Mouse (Mus musculus) hindbrain, embryonic 11.5 days (tissue): Measurements from ENCODE around the gene B130006D01Rik. TPM values are rescaled to one million over a fixed set of nuclear protein-coding genes. Genes with fewer than 3 reads are reported as not detected.

ENCODE experiments used
- ATAC-seq: fragments of 200-750 bp; cut with Nextera tagmentation; 2 replicates; pipeline ENCODE4 v1.8.0; 2017; ENCODE audit warnings: mild to moderate bottlenecking, moderate TSS enrichment, moderate library complexity; ENCODE audit not compliant: low FRiP score
- DNase-seq: peaks from one replicate; pipeline ENCODE4 v3.0.0-alpha.2; 2015; ENCODE audit warnings: low spot score
- H3K27ac ChIP-seq: fragments of 300-500 bp; sonication (generic); 2 replicates; pipeline ENCODE4 v1.5.1; 2014; ENCODE audit warnings: mild to moderate bottlenecking, low read depth, low read length
- H3K27me3 ChIP-seq: fragments of 300-500 bp; sonication (generic); 2 replicates; pipeline ENCODE4 v1.6.1; 2014; ENCODE audit warnings: mild to moderate bottlenecking, low read length, moderate library complexity, mixed read lengths; ENCODE audit not compliant: control insufficient read depth, insufficient read depth
- H3K36me3 ChIP-seq: fragments of 300-500 bp; sonication (generic); 2 replicates; pipeline ENCODE4 v1.6.1; 2014; ENCODE audit warnings: mild to moderate bottlenecking, low read length, moderate library complexity, mixed read lengths; ENCODE audit not compliant: control insufficient read depth, insufficient read depth
- H3K4me1 ChIP-seq: fragments of 300-500 bp; sonication (generic); replicated peaks from 2 replicates; pipeline ENCODE4 v1.6.1; 2014; ENCODE audit warnings: low read length, mixed read lengths; ENCODE audit not compliant: control insufficient read depth, insufficient read depth
- H3K4me2 ChIP-seq: fragments of 300-500 bp; sonication (generic); replicated peaks from 2 replicates; pipeline ENCODE4 v1.6.1; 2014; ENCODE audit warnings: mild to moderate bottlenecking, low read depth, low read length
- H3K4me3 ChIP-seq: fragments of 300-500 bp; sonication (generic); 2 replicates; pipeline ENCODE4 v1.5.1; 2014; ENCODE audit warnings: low read depth, low read length
- H3K9ac ChIP-seq: fragments of 300-500 bp; sonication (generic); 2 replicates; pipeline ENCODE4 v1.6.1; 2014; ENCODE audit warnings: low read depth, low read length
- H3K9me3 ChIP-seq: fragments of 300-500 bp; sonication (generic); 2 replicates; pipeline ENCODE4 v1.6.1; 2016; ENCODE audit warnings: low read length; ENCODE audit not compliant: control insufficient read depth
- WGBS: fragments of 180-500 bp; shearing (Covaris S2); extraction: QIAGEN DNeasy Blood & Tissue Kit; methylation state at CpG from one replicate; pipeline ENCODE4 v1.1.7; 2014; 5-methylcytosine and 5-hydroxymethylcytosine counted together
- polyA plus RNA-seq: library from polyadenylated mRNA; unstranded; fragments of >200 nt; fragmentation: Nextera tagmentation; extraction: Ambion mirVana; gene quantifications from 2 replicates; pipeline ENCODE4 v1.2.1, GENCODE M21; 2014

B130006D01Rik gene
- polyA plus RNA-seq, 1 experiment from 2014 or later = 2.5 TPM

DNA sequence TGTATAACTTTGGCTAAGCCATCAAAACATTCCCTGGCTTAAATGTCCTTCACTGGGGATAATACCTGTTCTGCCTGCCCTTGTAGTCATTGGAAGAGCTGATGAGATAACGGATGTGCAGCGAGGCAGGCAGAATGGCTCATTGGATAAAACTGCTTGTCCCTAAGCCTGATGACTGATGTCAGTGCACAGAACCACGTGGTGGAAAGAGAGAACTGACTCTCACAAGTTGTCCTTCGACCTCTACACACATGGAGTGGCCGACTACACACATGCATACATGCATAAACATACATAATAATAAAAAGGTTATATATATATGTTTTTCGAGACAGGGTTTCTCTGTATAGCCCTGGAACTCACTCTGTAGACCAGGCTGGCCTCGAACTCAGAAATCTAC is 12.9 kb upstream of the B130006D01Rik start:
- H3K9me3 ChIP-seq = no peaks in the 10 kb centered on the region
- 81% methylated on average over 7 of the region's 7 CpGs for WGBS

GRCm38 (mm10) chr11:95712085-95712562 is 11.3 kb upstream of the B130006D01Rik start:
- Histone ChIP-seq H3K4me1 (peaks cover 4% of the 10 kb centered on the region; the same call in 1 of the 2 replicates), H3K4me3 (peak overlapping the region; percentile 92), H3K9me3 (no peaks in the 10 kb centered on the region), H3K27me3 (no peaks in the 10 kb centered on the region), H3K27ac (peak overlapping the region; percentile 98), H3K9ac (no peak overlapping the region), H3K36me3 (no peaks in the 10 kb centered on the region), H3K4me2 (peak overlapping the region; percentile 84)
- ATAC-seq = peak; percentile 38
- 37% methylated on average over 12 of the region's 12 CpGs for WGBS
- no peak for DNase-seq

More for the DNA sequence above, 12.9 kb upstream of the B130006D01Rik start:
- ATAC-seq (no peak), DNase-seq (no peak)
- Histone ChIP-seq H3K9ac (no peak overlapping the region), H3K27me3 (no peaks in the 10 kb centered on the region), H3K4me2 (no peak overlapping the region), H3K36me3 (no peaks in the 10 kb centered on the region), H3K4me3 (no peak overlapping the region), H3K27ac (no peak overlapping the region), H3K4me1 (peaks cover 4% of the 10 kb centered on the region; the same call in 1 of the 2 replicates)

DNA sequence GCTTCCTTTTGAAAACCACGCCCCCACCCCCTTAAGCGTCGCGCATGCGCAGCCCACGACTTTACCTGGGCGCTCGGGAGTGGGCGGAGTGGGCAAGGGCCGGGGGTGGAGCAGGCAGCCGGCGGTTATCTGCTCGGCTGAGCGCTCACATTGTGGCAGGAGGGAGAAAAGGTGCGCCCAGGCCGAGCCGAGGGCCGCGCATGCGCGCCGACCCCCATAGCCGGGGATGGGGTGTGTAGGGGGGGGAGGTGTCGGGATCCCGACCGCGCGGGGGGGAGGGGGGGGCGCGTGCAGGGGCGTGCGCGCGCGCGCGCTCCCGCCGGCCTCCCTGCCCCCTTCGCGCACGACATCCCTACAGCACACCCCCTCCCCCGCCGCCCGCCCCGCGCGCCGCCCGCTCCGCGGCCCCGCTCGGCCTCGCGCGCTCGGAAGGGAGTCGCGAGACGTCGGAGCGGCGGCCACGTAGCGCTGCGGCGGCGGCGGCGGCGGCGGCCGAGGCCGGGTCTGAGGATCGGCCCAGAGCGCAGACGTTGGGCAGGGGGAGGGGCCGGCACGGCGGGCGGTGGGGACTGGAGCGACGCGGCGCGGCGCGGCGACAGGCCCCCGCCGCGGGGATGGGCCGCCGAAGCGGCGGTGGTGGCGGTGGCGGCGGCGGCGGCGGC is 10.7 kb upstream of the B130006D01Rik start, which contains the start of gene Zfp652:
Zfp652 (plus strand) TSS at position 111 of the 662 bp plus-strand sequence.
- ATAC-seq (peak; percentile 91), DNase-seq (peak; percentile 91)
- peaks cover 4% of the 10 kb centered on the region; the same call in 1 of the 2 replicates for H3K4me1 ChIP-seq
- H3K4me3 ChIP-seq = peak within 1 kb of the TSS; percentile 92
- no peaks in the 10 kb centered on the region for H3K9me3 ChIP-seq
- peak within 1 kb of the TSS; percentile 84 for H3K4me2 ChIP-seq
- H3K27me3 ChIP-seq = no peaks in the 10 kb centered on the region
- WGBS = under 1% methylated on average over 25 of the region's 103 CpGs
- no peaks in the 10 kb centered on the region for H3K36me3 ChIP-seq
- H3K9ac ChIP-seq = peak within 1 kb of the TSS; percentile 96
- H3K27ac ChIP-seq = peak within 1 kb of the TSS; percentile 98

DNA sequence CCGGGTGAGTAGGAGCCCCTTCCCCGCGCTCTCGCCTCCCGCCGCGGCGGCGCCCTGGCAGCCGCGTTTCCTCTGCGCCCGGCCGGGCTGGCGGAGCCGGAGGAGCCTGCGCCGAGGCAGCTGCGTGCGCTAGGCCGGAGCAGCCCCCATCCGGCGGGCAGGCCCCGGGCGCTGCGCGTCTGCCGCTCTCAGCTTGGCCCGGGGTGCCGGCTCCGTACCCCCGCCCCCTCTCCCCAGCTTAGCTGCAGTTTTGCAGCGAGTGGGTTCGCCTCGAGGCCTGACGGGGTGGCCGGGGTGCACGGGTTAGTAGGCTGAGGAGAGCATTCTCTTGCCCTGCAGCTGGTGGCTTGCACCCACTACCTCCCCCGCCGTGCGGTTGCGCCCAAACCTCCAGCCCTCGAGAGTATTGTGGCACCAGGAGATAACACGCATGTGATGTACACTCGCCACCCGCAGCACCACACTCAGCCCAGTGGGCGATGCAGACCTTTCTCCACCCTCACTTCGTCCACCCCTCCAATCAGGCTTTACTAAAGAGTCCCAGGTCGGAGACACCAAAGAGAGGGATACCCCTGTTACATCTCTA is 10.1 kb upstream of the B130006D01Rik start:
- ATAC-seq (peak; percentile 68), DNase-seq (peak; percentile 68)
- no peaks in the 10 kb centered on the region for H3K9me3 ChIP-seq
- H3K4me2 ChIP-seq = peak overlapping the region; percentile 84
- H3K27ac ChIP-seq = peak overlapping the region; percentile 98
- no peaks in the 10 kb centered on the region for H3K27me3 ChIP-seq
- peaks cover 4% of the 10 kb centered on the region; the same call in 1 of the 2 replicates for H3K4me1 ChIP-seq
- peak overlapping the region; percentile 96 for H3K9ac ChIP-seq
- H3K4me3 ChIP-seq = peak overlapping the region; percentile 92
- under 1% methylated on average over 32 of the region's 49 CpGs for WGBS
- no peaks in the 10 kb centered on the region for H3K36me3 ChIP-seq

GRCm38 (mm10) chr11:95713811-95714241 is 9.6 kb upstream of the B130006D01Rik start:
- DNase-seq = no peak
- no peaks in the 10 kb centered on the region for H3K27me3 ChIP-seq
- peak overlapping the region; percentile 92 for H3K4me3 ChIP-seq
- peaks cover 4% of the 10 kb centered on the region; the same call in 1 of the 2 replicates for H3K4me1 ChIP-seq
- H3K4me2 ChIP-seq = peak overlapping the region; percentile 84
- WGBS = 2% methylated on average over 13 of the region's 13 CpGs
- H3K9me3 ChIP-seq = no peaks in the 10 kb centered on the region
- peak overlapping the region; percentile 98 for H3K27ac ChIP-seq
- ATAC-seq = 0 out of 2 replicates have a peak, but pooled peaks have one; percentile 9
- H3K36me3 ChIP-seq = no peaks in the 10 kb centered on the region
- H3K9ac ChIP-seq = peak overlapping the region; percentile 96

DNA sequence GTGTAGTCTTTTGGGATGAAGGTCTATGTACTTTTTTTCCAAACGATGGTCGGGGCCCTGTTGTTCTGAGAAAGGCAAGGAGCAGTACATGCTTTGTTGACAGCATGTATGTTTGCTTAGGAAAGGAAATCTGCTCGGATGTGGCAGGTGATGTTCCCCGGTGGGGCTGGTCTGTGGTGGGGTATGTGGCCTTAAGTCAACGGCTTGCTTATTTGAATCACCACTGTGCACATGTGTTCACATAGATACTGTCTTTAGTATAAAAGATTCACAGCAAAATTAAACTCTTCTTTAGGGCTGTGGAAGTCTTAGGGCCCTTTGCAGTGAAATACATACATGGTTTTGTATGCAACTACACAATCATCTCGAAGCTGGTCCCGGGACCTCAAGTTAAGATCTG is 9.0 kb upstream of the B130006D01Rik start:
- 54% methylated on average over 7 of the region's 7 CpGs for WGBS
- H3K27me3 ChIP-seq = no peaks in the 10 kb centered on the region
- no peak for ATAC-seq

GRCm38 (mm10) chr11:95716136-95716535 is 7.3 kb upstream of the B130006D01Rik start:
- no peak for DNase-seq
- H3K4me1 ChIP-seq = peaks cover 4% of the 10 kb centered on the region; the same call in 1 of the 2 replicates
- no peak overlapping the region for H3K4me3 ChIP-seq
- H3K4me2 ChIP-seq = no peak overlapping the region
- H3K27me3 ChIP-seq = no peaks in the 10 kb centered on the region
- no peaks in the 10 kb centered on the region for H3K9me3 ChIP-seq
- H3K9ac ChIP-seq = no peak overlapping the region
- ATAC-seq = no peak
- H3K27ac ChIP-seq = no peak overlapping the region
- H3K36me3 ChIP-seq = no peaks in the 10 kb centered on the region
- 78% methylated on average over 8 of the region's 8 CpGs for WGBS

More for the DNA sequence above, 9.0 kb upstream of the B130006D01Rik start:
- DNase-seq = peak; percentile 10
- Histone ChIP-seq H3K9me3 (no peaks in the 10 kb centered on the region), H3K4me1 (peaks cover 4% of the 10 kb centered on the region; the same call in 1 of the 2 replicates), H3K9ac (peak overlapping the region; percentile 96), H3K4me3 (peak overlapping the region; percentile 92), H3K36me3 (no peaks in the 10 kb centered on the region), H3K4me2 (peak overlapping the region; percentile 84), H3K27ac (no peak overlapping the region)

DNA sequence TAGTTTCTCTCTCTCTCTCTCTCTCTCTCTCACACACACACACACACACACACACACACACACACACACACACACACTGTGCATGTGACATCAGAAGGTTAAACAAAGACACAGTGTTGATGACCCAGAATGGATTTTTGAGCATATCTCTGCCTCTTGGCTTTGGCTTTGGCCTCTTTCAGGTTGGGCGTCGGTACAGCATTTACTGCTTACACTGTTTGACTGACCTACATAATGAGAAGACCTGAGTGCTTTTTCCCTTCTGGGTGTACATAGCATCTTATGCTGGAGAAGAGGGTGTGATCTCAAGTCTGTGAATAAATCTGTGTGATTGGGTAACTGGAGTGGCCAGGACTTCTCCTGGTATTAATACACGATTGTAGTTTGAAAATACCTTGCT is 4.0 kb upstream of the B130006D01Rik start:
- ATAC-seq = no peak
- H3K27me3 ChIP-seq = no peaks in the 10 kb centered on the region
- H3K9ac ChIP-seq = no peak overlapping the region

More for the DNA sequence above, 4.0 kb upstream of the B130006D01Rik start:
- Histone ChIP-seq H3K36me3 (no peaks in the 10 kb centered on the region), H3K4me3 (no peak overlapping the region), H3K9me3 (no peaks in the 10 kb centered on the region), H3K27ac (no peak overlapping the region), H3K4me1 (0 out of 2 replicates have a peak, but pooled peaks cover 3% of the 10 kb centered on the region), H3K4me2 (no peak overlapping the region)
- WGBS = 93% methylated on average over 3 of the region's 3 CpGs
- no peak for DNase-seq
